Mouse (Mus musculus) neutrophil, adult 59 days (primary cell): ENCODE measurements around the gene Immp1l. TPM values are rescaled to one million over a fixed set of nuclear protein-coding genes. Genes with fewer than 3 reads are reported as not detected.

Experiments used
- total RNA-seq, 2 experiments: library from RNA; stranded (reverse); gene quantifications; 1 replicate in 1 of 2; 2 replicates in 1 of 2; pipeline ENCODE4 v1.2.4; 2023

The Immp1l gene
- 10 to 100 TPM; 11.4 to 13.2 TPM for total RNA-seq

GRCm38 (mm10) chr2:105903896-105904756, at the start of gene Immp1l, which contains the start of gene Elp4:
TSS of gene Immp1l (plus strand) at chr2:105904638.
TSS of gene Elp4 (minus strand) at chr2:105904564.

GRCm38 (mm10) chr2:106002835-106003739, 98.6 kb downstream of the Immp1l start, which contains the start of gene Dnajc24:
TSS of gene Dnajc24 (minus strand) at chr2:106003549.

Other genes starting within 250 kb of the Immp1l start
- not detected for gene Pax6, start 235.7 kb upstream of the Immp1l start, total RNA-seq
- gene Elp4, start 74 bp upstream of the Immp1l start, total RNA-seq = 1 to 10 TPM; 3.0 to 4.4 TPM
- gene Dnajc24, start 98.9 kb downstream of the Immp1l start, total RNA-seq = 1 to 10 TPM; 8.0 to 9.7 TPM